Mouse (Mus musculus): ENCODE measurements around the gene Kcnj9. TPM values are rescaled to one million over a fixed set of nuclear protein-coding genes. Genes with fewer than 3 reads are reported as not detected.

Gene Kcnj9
- polyA plus RNA-seq, 1 experiment = 169 TPM

DNA sequence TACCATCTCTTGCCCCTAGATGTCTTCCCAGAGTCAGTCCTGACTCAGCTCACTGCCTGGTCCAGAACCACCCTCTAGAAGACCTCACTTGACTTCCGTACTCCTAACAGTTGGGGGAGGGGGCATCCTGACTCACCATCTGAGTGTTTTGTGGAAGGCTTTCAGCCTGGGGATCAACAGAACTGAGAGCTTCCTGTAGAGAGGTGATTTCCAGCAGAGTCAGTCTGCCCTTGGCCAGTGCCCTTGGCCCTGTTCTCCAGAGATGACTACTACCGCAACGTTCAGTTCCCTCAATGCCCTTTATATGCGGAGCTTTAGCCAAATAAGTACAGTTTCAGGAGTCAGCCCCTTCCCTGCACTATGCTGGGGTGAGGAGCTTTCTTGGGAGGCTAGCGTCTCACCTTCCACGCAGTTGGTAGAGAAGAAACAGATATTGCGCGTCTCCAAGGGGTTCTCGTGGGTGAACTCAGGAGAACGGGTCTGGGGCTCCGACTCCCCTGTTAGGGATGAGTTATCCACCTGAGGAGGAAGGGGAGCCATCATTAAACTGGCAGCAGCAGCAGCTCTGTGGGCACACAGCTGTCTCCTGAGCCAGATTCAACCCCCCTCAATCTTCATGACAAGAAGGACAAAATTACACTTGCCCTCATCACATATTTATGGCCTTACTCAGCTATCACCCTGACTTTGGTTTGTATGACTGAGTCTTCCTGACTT lies 40.1 kb downstream of the Kcnj9 start:
- Histone ChIP-seq H3K4me1 (ENCODE audit: control insufficient read depth, insufficient read depth, low read length) (peaks cover 5% of the 10 kb centered on the region), H3K4me3 (ENCODE audit: insufficient read depth, low read length) (no peak overlapping the region), H3K27ac (ENCODE audit: insufficient read depth, low read length) (no peak overlapping the region)
- TF ChIP-seq CTCF (IDR thresholded peaks at IDR 0.05; ENCODE audit: extremely low read depth, insufficient read depth, low read length) (no peak), POLR2A (IDR thresholded peaks at IDR 0.05; ENCODE audit: extremely low read depth, insufficient read depth, low read length) (no peak)

DNA sequence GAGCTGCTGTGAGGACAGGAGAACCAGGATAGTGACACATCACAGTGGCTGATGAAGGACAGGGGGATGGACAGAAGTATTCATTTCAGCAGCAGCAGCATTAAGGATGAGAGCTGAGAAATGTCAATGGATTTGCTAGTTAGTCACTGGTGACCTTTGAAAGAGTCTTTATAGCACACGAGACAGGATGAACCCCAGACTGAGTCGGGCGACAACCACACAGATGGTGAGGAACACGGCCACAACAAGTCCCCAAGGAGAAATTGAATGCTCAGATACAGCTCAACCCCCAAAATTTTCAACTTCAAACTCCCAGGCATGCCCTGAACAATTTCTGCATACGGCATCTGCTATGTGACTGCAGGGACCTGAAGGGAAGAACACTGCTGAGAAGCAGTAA lies 42.4 kb downstream of the Kcnj9 start:
- Histone ChIP-seq H3K4me1 (ENCODE audit: control insufficient read depth, insufficient read depth, low read length) (peaks cover 2% of the 10 kb centered on the region), H3K4me3 (ENCODE audit: insufficient read depth, low read length) (no peak overlapping the region)

DNA sequence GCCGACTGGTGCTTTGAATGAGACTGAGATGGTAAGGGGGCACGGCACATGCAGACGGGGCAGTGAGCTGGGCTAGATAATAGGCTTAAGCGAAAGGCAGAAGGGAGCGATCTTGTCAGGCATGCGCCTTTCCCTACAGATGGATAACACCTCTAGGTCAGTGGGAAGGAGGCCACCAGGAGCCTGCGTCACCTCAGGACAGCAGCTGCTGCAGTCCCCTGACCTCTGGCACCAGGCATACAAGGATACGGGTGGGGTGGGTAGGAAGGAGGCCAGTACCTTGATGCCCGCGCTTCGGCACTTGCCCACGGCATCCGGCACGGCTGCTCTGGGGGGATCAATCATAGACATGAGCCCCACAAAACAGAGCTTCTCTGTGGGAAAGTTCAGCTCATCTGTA lies 44.9 kb downstream of the Kcnj9 start:
- H3K4me3 ChIP-seq (ENCODE audit: insufficient read depth, low read length) = no peak overlapping the region
- TF ChIP-seq POLR2A (IDR thresholded peaks at IDR 0.05; ENCODE audit: extremely low read depth, insufficient read depth, low read length) (no peak), CTCF (IDR thresholded peaks at IDR 0.05; ENCODE audit: extremely low read depth, insufficient read depth, low read length) (no peak)
- no peak overlapping the region for H3K27ac ChIP-seq (ENCODE audit: insufficient read depth, low read length)
- peaks cover 9% of the 10 kb centered on the region for H3K4me1 ChIP-seq (ENCODE audit: control insufficient read depth, insufficient read depth, low read length)

More for the DNA sequence above, 42.4 kb downstream of the Kcnj9 start:
- TF ChIP-seq POLR2A (IDR thresholded peaks at IDR 0.05; ENCODE audit: extremely low read depth, insufficient read depth, low read length) = no peak
- no peak for TF ChIP-seq CTCF (IDR thresholded peaks at IDR 0.05; ENCODE audit: extremely low read depth, insufficient read depth, low read length)
- no peak overlapping the region for H3K27ac ChIP-seq (ENCODE audit: insufficient read depth, low read length)

DNA sequence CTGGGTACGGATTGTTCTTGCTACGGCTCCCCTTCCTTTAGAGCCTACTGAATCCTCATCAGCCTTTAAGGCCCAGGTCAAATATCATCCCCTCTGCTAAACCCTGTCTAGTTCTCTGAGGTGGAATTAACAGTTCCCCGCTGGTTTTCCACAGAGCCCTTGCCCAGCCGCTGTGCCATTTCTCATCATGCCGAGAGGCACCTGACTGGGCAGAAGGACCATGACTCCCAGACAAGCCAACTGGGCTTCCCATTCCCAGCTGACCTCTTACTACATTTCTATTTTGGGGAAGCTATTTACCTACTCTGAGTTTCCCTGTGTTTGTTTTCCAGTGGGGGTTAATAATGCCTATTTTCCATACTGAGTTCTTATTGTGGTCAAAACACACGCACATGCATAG lies 46.0 kb downstream of the Kcnj9 start:
- Histone ChIP-seq H3K27ac (ENCODE audit: insufficient read depth, low read length) (0 out of 2 replicates have a peak overlapping the region, but pooled peaks have one; percentile 25), H3K4me1 (ENCODE audit: control insufficient read depth, insufficient read depth, low read length) (peaks cover 9% of the 10 kb centered on the region), H3K4me3 (ENCODE audit: insufficient read depth, low read length) (no peak overlapping the region)
- TF ChIP-seq POLR2A (IDR thresholded peaks at IDR 0.05; ENCODE audit: extremely low read depth, insufficient read depth, low read length) (no peak), CTCF (IDR thresholded peaks at IDR 0.05; ENCODE audit: extremely low read depth, insufficient read depth, low read length) (no peak)

DNA sequence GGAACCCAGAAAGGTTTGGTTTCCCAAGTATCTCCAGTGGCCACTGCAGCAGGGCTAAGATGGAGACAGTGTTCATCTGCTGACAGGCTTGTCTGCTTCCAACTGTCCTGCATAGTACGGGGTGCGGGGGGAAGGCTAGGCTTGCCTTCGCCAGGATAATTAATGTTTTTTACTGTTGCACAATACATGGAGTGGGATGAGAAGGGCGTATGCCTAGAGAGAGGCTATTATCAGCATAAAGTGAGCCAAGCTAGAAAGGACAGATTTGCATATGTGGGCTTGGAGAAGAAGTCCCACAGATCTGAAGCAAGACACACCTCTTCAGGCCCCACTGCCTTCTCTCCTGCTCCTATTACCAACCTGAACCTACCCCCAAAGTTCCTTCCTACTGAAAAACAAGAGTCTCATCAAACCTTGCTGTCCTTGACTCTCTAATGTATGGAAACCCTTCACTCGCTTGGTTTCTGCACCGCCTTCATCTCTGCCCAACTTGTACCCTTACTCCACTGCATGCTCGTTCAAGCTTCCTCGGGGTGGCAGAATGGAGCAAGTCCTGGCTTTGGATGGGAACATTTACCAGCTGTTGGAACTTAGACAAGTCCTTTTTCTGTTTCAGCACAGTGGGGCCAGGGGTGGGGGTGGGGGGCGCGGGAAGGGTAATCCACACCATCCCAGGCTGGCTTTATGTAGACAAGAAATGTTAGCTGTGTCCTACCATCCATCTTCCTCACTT lies 47.4 kb downstream of the Kcnj9 start:
- peak; percentile 31; the same call in 1 of the 2 replicates for TF ChIP-seq CTCF (IDR thresholded peaks at IDR 0.05; ENCODE audit: extremely low read depth, insufficient read depth, low read length)
- peak; percentile 4; the same call in 1 of the 2 replicates for TF ChIP-seq POLR2A (IDR thresholded peaks at IDR 0.05; ENCODE audit: extremely low read depth, insufficient read depth, low read length)
- Histone ChIP-seq H3K27ac (ENCODE audit: insufficient read depth, low read length) (peak overlapping the region; percentile 27; the same call in 1 of the 2 replicates), H3K4me1 (ENCODE audit: control insufficient read depth, insufficient read depth, low read length) (peaks cover 9% of the 10 kb centered on the region), H3K4me3 (ENCODE audit: insufficient read depth, low read length) (no peak overlapping the region)

DNA sequence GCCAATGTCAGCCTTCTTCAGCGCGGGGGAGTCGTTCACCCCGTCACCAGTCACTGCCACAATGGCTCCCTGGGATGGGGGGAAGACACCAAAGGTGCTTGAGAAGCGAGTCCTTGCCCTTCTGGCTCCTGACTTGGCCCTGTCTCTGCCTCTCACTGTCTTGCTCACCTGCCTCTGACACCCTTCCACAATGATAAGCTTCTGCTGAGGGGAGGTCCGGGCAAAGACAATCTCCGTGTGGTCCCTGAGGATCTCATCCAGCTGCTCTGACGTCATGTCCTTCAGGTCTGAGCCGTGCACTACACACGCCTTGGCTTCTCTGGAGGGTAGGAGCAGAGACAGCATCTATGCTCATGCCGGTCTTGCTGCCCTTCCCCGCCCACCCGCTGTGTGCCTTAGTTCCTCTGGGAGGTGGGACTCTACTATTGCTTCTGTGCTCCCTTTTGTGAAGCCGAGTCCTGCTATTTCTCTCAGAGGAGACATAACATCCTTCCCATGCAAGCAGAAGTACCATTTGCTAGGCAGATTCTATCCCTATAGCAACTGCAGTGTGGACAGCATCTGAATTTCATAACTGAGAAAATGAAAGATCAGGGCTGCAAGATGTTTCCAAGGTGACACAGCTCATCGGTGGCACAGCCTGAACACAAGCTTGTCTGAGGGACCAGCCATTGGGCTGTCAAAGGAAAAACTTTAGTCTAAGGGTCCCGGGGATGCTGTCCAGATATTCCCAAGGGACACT lies 49.2 kb downstream of the Kcnj9 start:
- Histone ChIP-seq H3K4me1 (ENCODE audit: control insufficient read depth, insufficient read depth, low read length) (peaks cover 9% of the 10 kb centered on the region), H3K4me3 (ENCODE audit: insufficient read depth, low read length) (no peak overlapping the region), H3K27ac (ENCODE audit: insufficient read depth, low read length) (peak overlapping the region; percentile 36; the same call in 1 of the 2 replicates)
- TF ChIP-seq POLR2A (IDR thresholded peaks at IDR 0.05; ENCODE audit: extremely low read depth, insufficient read depth, low read length) = 0 out of 2 replicates have a peak, but pooled peaks have one; percentile 28
- TF ChIP-seq CTCF (IDR thresholded peaks at IDR 0.05; ENCODE audit: extremely low read depth, insufficient read depth, low read length) = no peak

DNA sequence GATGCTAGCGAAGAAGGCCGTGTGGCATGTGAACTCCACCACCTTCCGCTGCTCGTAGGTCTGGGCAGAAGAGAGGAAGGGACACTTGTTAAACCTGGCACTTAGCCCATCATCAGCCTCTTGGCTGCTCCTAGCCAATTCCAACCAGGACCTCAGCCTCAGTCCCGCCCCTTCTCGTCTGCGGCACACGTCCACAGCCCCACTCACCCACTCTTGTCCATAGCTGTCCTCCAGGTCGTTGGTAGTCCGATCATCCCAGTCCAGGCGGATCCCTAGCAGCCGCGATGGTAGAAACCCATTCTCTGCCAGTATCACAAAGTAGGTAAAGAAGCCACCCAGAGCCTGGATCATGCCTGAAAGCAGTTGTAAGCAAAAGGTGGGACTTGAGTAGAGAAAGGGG lies 50.8 kb downstream of the Kcnj9 start:
- TF ChIP-seq CTCF (IDR thresholded peaks at IDR 0.05; ENCODE audit: extremely low read depth, insufficient read depth, low read length) (no peak), POLR2A (IDR thresholded peaks at IDR 0.05; ENCODE audit: extremely low read depth, insufficient read depth, low read length) (no peak)
- Histone ChIP-seq H3K27ac (ENCODE audit: insufficient read depth, low read length) (no peak overlapping the region), H3K4me3 (ENCODE audit: insufficient read depth, low read length) (no peak overlapping the region), H3K4me1 (ENCODE audit: control insufficient read depth, insufficient read depth, low read length) (peaks cover 9% of the 10 kb centered on the region)

DNA sequence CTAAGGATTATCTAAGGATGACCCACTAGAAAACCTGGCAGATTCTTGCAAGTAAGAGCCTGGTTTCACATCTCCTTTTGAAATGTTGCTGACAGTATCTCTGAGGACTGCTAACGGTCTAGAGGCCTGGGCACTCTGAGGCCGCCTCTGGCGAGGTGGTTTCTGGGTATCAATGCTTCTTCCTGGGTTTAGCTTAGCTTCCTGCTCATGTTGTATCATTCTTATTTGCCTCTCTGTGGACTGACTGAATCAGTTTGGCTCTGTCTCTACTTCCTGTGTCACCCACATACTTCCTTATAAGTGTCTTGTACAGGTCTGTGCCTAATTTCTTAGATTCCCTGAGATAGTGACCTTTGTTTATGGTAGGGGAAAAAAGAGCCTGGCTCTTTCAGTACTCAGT lies 51.9 kb downstream of the Kcnj9 start:
- no peak overlapping the region for H3K4me3 ChIP-seq (ENCODE audit: insufficient read depth, low read length)
- H3K4me1 ChIP-seq (ENCODE audit: control insufficient read depth, insufficient read depth, low read length) = peaks cover 6% of the 10 kb centered on the region
- no peak for TF ChIP-seq POLR2A (IDR thresholded peaks at IDR 0.05; ENCODE audit: extremely low read depth, insufficient read depth, low read length)
- TF ChIP-seq CTCF (IDR thresholded peaks at IDR 0.05; ENCODE audit: extremely low read depth, insufficient read depth, low read length) = no peak
- H3K27ac ChIP-seq (ENCODE audit: insufficient read depth, low read length) = no peak overlapping the region

DNA sequence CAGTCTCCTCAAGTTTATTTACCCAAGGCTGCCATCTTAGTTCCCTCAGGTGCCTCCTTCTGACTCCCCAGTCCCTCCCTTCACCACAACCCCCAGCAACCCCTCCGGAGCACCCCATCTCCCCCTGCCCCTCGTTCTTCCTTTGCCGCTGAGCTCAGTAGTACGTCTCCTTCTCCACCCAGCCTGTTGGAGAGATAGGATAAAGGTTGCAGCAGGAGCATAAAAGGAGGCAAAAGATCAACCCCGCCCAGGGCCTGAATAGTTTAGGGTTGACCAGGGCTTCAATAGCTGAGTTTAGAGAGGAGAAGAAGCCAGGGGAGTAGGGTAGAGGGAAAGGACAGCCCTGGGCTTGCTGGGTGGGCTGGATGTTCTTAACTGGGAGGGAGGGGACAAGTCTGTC lies 54.6 kb downstream of the Kcnj9 start:
- TF ChIP-seq CTCF (IDR thresholded peaks at IDR 0.05; ENCODE audit: extremely low read depth, insufficient read depth, low read length) (no peak), POLR2A (IDR thresholded peaks at IDR 0.05; ENCODE audit: extremely low read depth, insufficient read depth, low read length) (no peak)
- no peak overlapping the region for H3K27ac ChIP-seq (ENCODE audit: insufficient read depth, low read length)
- H3K4me1 ChIP-seq (ENCODE audit: control insufficient read depth, insufficient read depth, low read length) = 0 out of 2 replicates have a peak, but pooled peaks cover 2% of the 10 kb centered on the region
- no peak overlapping the region for H3K4me3 ChIP-seq (ENCODE audit: insufficient read depth, low read length)

Data from cortical plate, adult 2 months (tissue).